Mouse (Mus musculus): Measurements from ENCODE around the gene Slc27a3. TPM values are rescaled to one million over a fixed set of nuclear protein-coding genes. Genes with fewer than 3 reads are reported as not detected.

The Slc27a3 gene
- total RNA-seq, 4 experiments from 2014 or later: 132 to 297 (median 196) TPM

DNA sequence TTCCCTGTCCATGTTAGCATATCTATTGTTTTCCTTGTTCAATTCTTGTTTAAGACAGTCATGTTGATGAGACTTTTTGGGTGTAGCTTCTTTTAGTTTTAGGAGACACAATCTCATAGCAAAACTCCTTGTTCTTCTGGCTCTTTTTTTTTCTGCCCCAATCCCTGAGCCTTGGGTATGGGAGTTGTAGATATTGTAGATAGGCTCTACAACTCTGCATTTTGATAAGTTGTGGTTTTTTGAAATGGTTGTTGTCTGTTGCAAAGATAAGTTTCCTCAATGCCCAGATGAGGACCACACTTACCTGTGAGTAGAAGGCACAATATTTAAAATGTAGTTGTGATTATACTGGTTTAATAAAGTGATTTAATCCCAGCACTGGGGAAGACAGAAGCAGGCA is 49.6 kb downstream of the Slc27a3 start:
- no peak for DNase-seq

DNA sequence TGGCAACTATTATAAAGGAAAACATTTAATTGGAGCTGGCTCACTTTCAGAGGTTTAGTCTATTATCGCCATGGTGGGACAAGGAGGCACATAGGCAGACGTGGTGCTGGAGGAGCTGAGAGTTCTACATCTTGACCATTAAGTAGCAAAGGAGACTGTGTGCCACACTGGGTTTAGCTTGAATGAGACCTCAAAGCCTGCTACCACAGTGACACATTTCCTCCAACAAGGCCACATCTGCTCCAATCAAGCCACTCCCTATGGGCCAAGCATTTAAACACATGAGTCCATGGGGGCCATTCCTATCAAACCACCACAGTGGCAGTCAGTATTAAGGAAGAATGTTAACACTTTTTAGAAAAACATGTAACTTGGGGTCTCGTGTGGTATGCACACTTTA is 51.5 kb downstream of the Slc27a3 start:
- no peak for DNase-seq

DNA sequence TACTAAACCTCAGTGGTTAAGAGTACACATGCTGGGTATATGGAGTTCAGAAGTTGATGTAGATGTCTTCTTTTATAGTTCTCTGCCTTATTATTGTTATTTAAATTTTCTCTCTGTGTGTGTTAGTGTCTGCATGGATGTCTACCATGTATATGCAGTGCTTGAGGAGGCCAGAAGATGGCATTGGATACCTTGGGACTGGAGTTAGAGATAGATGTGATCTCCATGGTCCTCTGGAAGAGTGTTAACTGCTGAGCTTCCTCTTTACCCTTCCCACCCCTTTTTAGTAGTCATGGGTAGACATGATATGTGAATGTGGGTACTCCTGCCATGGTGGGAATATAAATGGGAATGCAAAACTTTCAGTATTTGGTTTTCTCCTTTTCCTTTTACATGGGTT is 54.2 kb downstream of the Slc27a3 start:
- DNase-seq: no peak

Other genes with a start within 250 kb of the Slc27a3 start
- 1,000 to 10,000 TPM; 1,658 to 2,346 (median 2,053) TPM for gene Rps27, start 176.3 kb downstream of the Slc27a3 start, total RNA-seq (2022)
- 10 to 100 TPM; 28.8 to 42.4 (median 34.9) TPM for gene Rab13, start 176.2 kb downstream of the Slc27a3 start, total RNA-seq (2022)
- 10 to 100 TPM; 64.2 to 76.1 (median 70.4) TPM for gene Jtb, start 158.3 kb downstream of the Slc27a3 start, total RNA-seq (2022)
- 1 to 10 TPM in 1 of 4 experiments, under 1 TPM in 3; 0.35 to 1.3 (median 0.63) TPM for gene Creb3l4, start 146.4 kb downstream of the Slc27a3 start, total RNA-seq (2022)
- gene Slc39a1, start 141.8 kb downstream of the Slc27a3 start, total RNA-seq (2022): 100 to 1,000 TPM; 129 to 172 (median 151) TPM
- gene Crtc2, start 135.8 kb downstream of the Slc27a3 start, total RNA-seq (2022): 10 to 100 TPM; 43.5 to 73.2 (median 63.9) TPM
- 10 to 100 TPM in 3 of 4 experiments, 1 to 10 TPM in 1; 9.2 to 14.5 (median 12.8) TPM for gene Dennd4b, start 124.8 kb downstream of the Slc27a3 start, total RNA-seq (2022)
- gene Gatad2b, start 96.8 kb downstream of the Slc27a3 start, total RNA-seq (2022): 10 to 100 TPM; 62.6 to 85.2 (median 71.6) TPM
- gene Ints3, start 43.7 kb upstream of the Slc27a3 start, total RNA-seq (2022): 100 to 1,000 TPM; 107 to 119 (median 110) TPM
- 100 to 1,000 TPM; 316 to 460 (median 368) TPM for gene Npr1, start 75.9 kb upstream of the Slc27a3 start, total RNA-seq (2022)
- gene Ilf2, start 86.2 kb upstream of the Slc27a3 start, total RNA-seq (2022): 10 to 100 TPM; 58.9 to 75.2 (median 67.3) TPM
- 100 to 1,000 TPM in 1 of 4 experiments, 10 to 100 TPM in 3; 73.3 to 105 (median 83.4) TPM for gene Snapin, start 101.1 kb upstream of the Slc27a3 start, total RNA-seq (2022)
- 100 to 1,000 TPM; 114 to 130 (median 125) TPM for gene Chtop, start 119.6 kb upstream of the Slc27a3 start, total RNA-seq (2022)
- 100 to 1,000 TPM in 2 of 4 experiments, 10 to 100 TPM in 2; 80.7 to 112 (median 94.7) TPM for gene S100a1, start 124.5 kb upstream of the Slc27a3 start, total RNA-seq (2022)
- 10 to 100 TPM; 21.7 to 26.9 (median 23.4) TPM for gene S100a13, start 124.5 kb upstream of the Slc27a3 start, total RNA-seq (2022)
- 1 to 10 TPM in 2 of 4 experiments, under 1 TPM in 1, not detected in 1; 0.42 to 1.5 (median 1.2) TPM for gene S100a14, start 136.9 kb upstream of the Slc27a3 start, total RNA-seq (2022)
- gene S100a16, start 147.3 kb upstream of the Slc27a3 start, total RNA-seq (2022): 10 to 100 TPM; 39.0 to 54.8 (median 50.2) TPM
- not detected for gene S100a3, start 170.6 kb upstream of the Slc27a3 start, total RNA-seq (2022)
- not detected for gene S100a2, start 200.3 kb upstream of the Slc27a3 start, total RNA-seq (2022)
- not detected for gene Gm42674, start 212.0 kb upstream of the Slc27a3 start, total RNA-seq (2022)
- gene S100a4, start 213.8 kb upstream of the Slc27a3 start, total RNA-seq (2022): 10 to 100 TPM in 2 of 4 experiments, 1 to 10 TPM in 2; 7.5 to 22.9 (median 12.5) TPM
- not detected for gene S100a5, start 218.6 kb upstream of the Slc27a3 start, total RNA-seq (2022)
- gene S100a6, start 222.9 kb upstream of the Slc27a3 start, total RNA-seq (2022): 10 to 100 TPM; 57.0 to 92.3 (median 67.2) TPM

Measured in adrenal gland, adult 8-10 months (tissue).